19 mouse cellular contexts compared by ENCODE assay signal in the genomic region with DNA sequence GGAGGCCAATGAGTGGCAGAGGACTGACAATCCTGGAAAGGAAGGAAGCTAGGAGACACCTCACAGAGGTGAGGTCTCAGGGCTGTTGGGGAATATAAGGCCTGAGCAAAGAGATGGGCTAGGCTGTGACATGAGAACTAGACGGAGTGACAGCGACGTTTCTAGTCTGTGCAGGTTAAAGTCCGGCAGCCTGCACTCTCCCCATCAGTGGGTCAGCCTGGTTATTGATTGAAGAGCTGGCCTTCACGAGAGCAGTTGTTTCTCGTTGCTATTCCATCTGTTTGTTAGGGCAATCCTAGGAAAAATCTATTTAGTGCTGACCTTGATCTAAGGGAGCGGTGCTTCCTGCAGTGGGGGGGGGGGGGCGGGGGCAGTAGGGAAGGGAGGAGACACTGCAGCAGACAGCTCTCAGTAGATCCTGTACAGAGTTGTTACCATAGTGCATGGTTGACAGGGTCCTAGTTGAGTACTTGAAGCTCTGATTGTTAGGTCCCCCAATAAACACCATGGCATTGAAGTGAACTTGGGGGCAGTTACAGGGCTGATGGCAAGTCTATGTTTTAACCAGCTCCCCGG. TPM values are rescaled to one million over a fixed set of nuclear protein-coding genes. Genes with fewer than 3 reads are reported as not detected.
DNase-seq lines count a peak whose midpoint lies in the region; ATAC-seq and TF ChIP-seq lines count a peak whose summit lies in the region.
"Had no signal": no experiment of that assay in that cellular context is flagged by ENCODE, and none has a peak within 500 bp of the region (broad histone marks: within the 10 kb centered on the region; RNA-seq: fewer than 3 reads in every experiment).

No protein-coding gene starts in this region.

- H3K27me3 ChIP-seq in liver, adult 2 months (ENCODE audit: control insufficient read depth, insufficient read depth, low read length) = no peaks in the 10 kb centered on the region
- H3K27me3 ChIP-seq in liver, embryonic 14.5 days (ENCODE audit: control insufficient read depth, insufficient read depth, low read length) = no peaks in the 10 kb centered on the region
- H3K27me3 ChIP-seq in stomach, postnatal 0 days (ENCODE audit: control insufficient read depth, insufficient read depth, low read length) = no peaks in the 10 kb centered on the region
- H3K27me3 ChIP-seq: embryonic facial prominence, embryonic 15.5 days; limb, embryonic 12.5 days had no signal

- peaks cover 9% of the 10 kb centered on the region for H3K4me1 ChIP-seq in liver, adult 2 months (ENCODE audit: control insufficient read depth, insufficient read depth, low read length)
- H3K4me1 ChIP-seq in liver, embryonic 14.5 days (replicated peaks; ENCODE audit: control insufficient read depth in 2 of 2, insufficient read depth in 2 of 2, low read length in 1 of 2) = no peaks in the 10 kb centered on the region; a peak in 1 of 4 replicates
- H3K4me1 ChIP-seq in stomach, postnatal 0 days (replicated peaks; ENCODE audit: control insufficient read depth, insufficient read depth) = no peaks in the 10 kb centered on the region
- H3K4me1 ChIP-seq: embryonic facial prominence, embryonic 15.5 days; hindbrain, embryonic 10.5 days; limb, embryonic 12.5 days had no signal

- WGBS in liver, adult 2 months = 16% methylated on average over 9 of the region's 9 CpGs
- 50% methylated on average over 9 of the region's 9 CpGs for WGBS in liver, embryonic 14.5 days (ENCODE audit: insufficient replicate concordance)
- 71% methylated on average over 8 of the region's 9 CpGs for WGBS in stomach, postnatal 0 days

- intact Hi-C loops in heart, postnatal 10 days (cut with DNase I) = no loop called here

- H3K36me3 ChIP-seq in liver, adult 2 months (ENCODE audit: control insufficient read depth, insufficient read depth, low read length) = no peaks in the 10 kb centered on the region
- H3K36me3 ChIP-seq in liver, embryonic 14.5 days (replicated peaks; ENCODE audit: control insufficient read depth, insufficient read depth, low read depth) = no peaks in the 10 kb centered on the region
- no peaks in the 10 kb centered on the region for H3K36me3 ChIP-seq in stomach, postnatal 0 days (ENCODE audit: control insufficient read depth, insufficient read depth, low read length)
- H3K36me3 ChIP-seq: embryonic facial prominence, embryonic 15.5 days; hindbrain, embryonic 10.5 days; limb, embryonic 12.5 days had no signal

- H3K4me3 ChIP-seq in liver, adult 2 months (ENCODE audit: insufficient read depth, low read depth, low read length) = no peak overlapping the region
- H3K4me3 ChIP-seq in liver, embryonic 14.5 days (ENCODE audit: insufficient read depth in 1 of 2, low read depth in 2 of 2, low read length in 2 of 2) = no peak overlapping the region
- no peak overlapping the region for H3K4me3 ChIP-seq in stomach, postnatal 0 days (ENCODE audit: low read depth, low read length)
- H3K4me3 ChIP-seq: embryonic facial prominence, embryonic 15.5 days; hindbrain, embryonic 10.5 days; limb, embryonic 12.5 days; megakaryocyte, embryonic 14.5 days had no signal

- TF ChIP-seq EP300 in liver, embryonic 14.5 days (IDR thresholded peaks at IDR 0.05; ENCODE audit: low read depth) = no peak
- no peak for TF ChIP-seq EP300 in stomach, postnatal 0 days (optimal IDR thresholded peaks at IDR 0.05)

- H3K4me2 ChIP-seq in liver, embryonic 14.5 days (ENCODE audit: low read depth) = no peak overlapping the region
- H3K4me2 ChIP-seq in stomach, postnatal 0 days (replicated peaks; ENCODE audit: low read depth) = no peak overlapping the region
- H3K4me2 ChIP-seq: embryonic facial prominence, embryonic 15.5 days; heart, embryonic 11.5 days; limb, embryonic 12.5 days; lung, embryonic 14.5 days had no signal

- DNase-seq in heart, adult 11 months = peak; percentile 56
- no peak for DNase-seq in heart, postnatal 10 days
- peak; percentile 93 for DNase-seq in liver, adult 2 months (ENCODE audit: extremely low read depth, low read depth, low spot score)
- DNase-seq in liver = no peak
- peak in 1 of 3 experiments; percentile 10 for DNase-seq in liver, embryonic 14.5 days (ENCODE audit: low read depth in 3 of 3, low spot score in 3 of 3)
- DNase-seq in adrenal gland, adult 18-20 months (ENCODE audit: low spot score in 2 of 2) = no peak
- DNase-seq in stomach, postnatal 0 days (ENCODE audit: low spot score) = no peak
- DNase-seq: adrenal gland, postnatal 25 days; cerebellum, adult 9-10 months; lung, embryonic 14.5 days; midbrain, embryonic 14.5 days had no signal

- no peak overlapping the region for H3K9ac ChIP-seq in liver, adult 2 months (ENCODE audit: low read depth, low read length)
- H3K9ac ChIP-seq in liver, embryonic 14.5 days (replicated peaks) = no peak overlapping the region
- no peak overlapping the region for H3K9ac ChIP-seq in stomach, postnatal 0 days (ENCODE audit: low read length)
- H3K9ac ChIP-seq: embryonic facial prominence, embryonic 15.5 days; limb, embryonic 12.5 days; lung, embryonic 14.5 days had no signal

- no peaks in the 10 kb centered on the region for H3K79me2 ChIP-seq in liver, adult 2 months (ENCODE audit: control insufficient read depth, insufficient read depth, low read length)

- no peaks in the 10 kb centered on the region for H3K9me3 ChIP-seq in liver, embryonic 14.5 days (ENCODE audit: control insufficient read depth, low read length)
- H3K9me3 ChIP-seq in stomach, postnatal 0 days (ENCODE audit: control insufficient read depth, low read length) = no peaks in the 10 kb centered on the region
- H3K9me3 ChIP-seq: embryonic facial prominence, embryonic 15.5 days; hindbrain, embryonic 10.5 days; limb, embryonic 12.5 days; megakaryocyte, embryonic 14.5 days had no signal

- ATAC-seq in liver, embryonic 14.5 days (ENCODE audit: insufficient read depth) = peak; percentile 65
- ATAC-seq in stomach, postnatal 0 days (ENCODE audit: low FRiP score, low TSS enrichment) = no peak
- ATAC-seq: activated CD4-positive, CD25-positive, alpha-beta regulatory T cell, adult 4 months; forebrain, embryonic 14.5 days; hindbrain, embryonic 16.5 days had no signal

- TF ChIP-seq POLR2A in liver, adult 2 months (IDR thresholded peaks at IDR 0.05; ENCODE audit: extremely low read depth, insufficient read depth, low read length) = no peak

- TF ChIP-seq CTCF in liver, adult 2 months (IDR thresholded peaks at IDR 0.05; ENCODE audit: low read depth, low read length) = no peak
- TF ChIP-seq CTCF in liver, embryonic 14.5 days (IDR thresholded peaks at IDR 0.05; ENCODE audit: low read depth) = no peak
- no peak for TF ChIP-seq CTCF in stomach, postnatal 0 days (IDR thresholded peaks at IDR 0.05; ENCODE audit: low read depth)

- H3K27ac ChIP-seq in liver, adult 2 months (replicated peaks; ENCODE audit: insufficient read depth, low read depth, low read length) = peak overlapping the region; percentile 93
- H3K27ac ChIP-seq in liver, embryonic 14.5 days = no peak overlapping the region
- no peak overlapping the region for H3K27ac ChIP-seq in stomach, postnatal 0 days (replicated peaks)
- H3K27ac ChIP-seq: embryonic facial prominence, embryonic 15.5 days; hindbrain, embryonic 10.5 days; limb, embryonic 12.5 days had no signal

RNA-seq across cellular contexts. Expression of a gene that starts 21.6 kb away (rescaled TPM):
- total RNA-seq in heart, postnatal 10 days (2021) = 100 to 1,000 TPM; 125 to 149 TPM
- 12.3 and 12.6 TPM in 2 replicates for total RNA-seq in liver, adult 2 months (2014; rRNA removed)
- 22.6 and 25.3 TPM in 2 replicates for polyA plus RNA-seq in liver, adult 2 months (2012; rRNA removed)
- 22.1 and 24.6 TPM in 2 replicates for polyA plus RNA-seq in liver, embryonic 14.5 days (2012; rRNA removed)
- polyA plus RNA-seq in liver, embryonic 14.5 days (2014; fragmentation: Nextera tagmentation; extraction: Ambion mirVana) = 13.6 and 14.1 TPM in 2 replicates
- total RNA-seq in adrenal gland, adult 18-20 months (2021) = 10 to 100 TPM; 52.6 to 87.9 TPM
- 16.2 and 20.3 TPM in 2 replicates for polyA plus RNA-seq in stomach, postnatal 0 days (2015; fragmentation: Nextera tagmentation; extraction: Ambion mirVana)

Comparison
In these comparisons a context has a peak if more than half of its experiments do, and no peak if none do; other contexts are left out.
1. DNase-seq: peak in heart, adult 11 months (single experiment) and liver, adult 2 months (single experiment); none in heart, postnatal 10 days (0 of 2), liver (single experiment), adrenal gland, adult 18-20 months (0 of 2) and stomach, postnatal 0 days (single experiment).